Mouse (Mus musculus): Measurements from ENCODE around the gene Olfr303.
"Not testable (repeated sequence)": the region's sequence is repeated elsewhere in the genome, so short reads cannot be mapped to it uniquely, and the experiment has no call there.

The Olfr303 gene

DNA sequence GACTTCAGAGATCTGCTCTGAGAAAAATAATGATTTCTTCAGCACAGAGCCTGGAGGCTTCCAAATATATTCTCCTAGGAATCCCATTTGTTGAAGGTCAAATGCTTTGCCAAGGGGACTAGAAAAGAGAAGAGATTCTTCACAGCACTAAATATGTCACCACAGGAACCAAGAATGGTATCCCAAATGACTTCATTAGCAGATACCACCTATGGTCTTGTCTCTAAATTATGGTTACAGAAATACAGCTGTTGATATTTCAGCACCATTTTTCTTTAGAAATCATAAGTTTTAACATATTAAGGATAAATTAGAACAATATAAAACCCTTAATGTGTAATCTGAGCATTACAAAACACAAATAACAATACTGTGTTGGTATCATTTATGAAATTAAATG is at the start of gene Olfr303:
Gene Olfr303 (minus strand): TSS at position 101 of the 400 bp plus-strand sequence.
- no peak for DNase-seq (ENCODE audit: low read depth, low spot score)

DNA sequence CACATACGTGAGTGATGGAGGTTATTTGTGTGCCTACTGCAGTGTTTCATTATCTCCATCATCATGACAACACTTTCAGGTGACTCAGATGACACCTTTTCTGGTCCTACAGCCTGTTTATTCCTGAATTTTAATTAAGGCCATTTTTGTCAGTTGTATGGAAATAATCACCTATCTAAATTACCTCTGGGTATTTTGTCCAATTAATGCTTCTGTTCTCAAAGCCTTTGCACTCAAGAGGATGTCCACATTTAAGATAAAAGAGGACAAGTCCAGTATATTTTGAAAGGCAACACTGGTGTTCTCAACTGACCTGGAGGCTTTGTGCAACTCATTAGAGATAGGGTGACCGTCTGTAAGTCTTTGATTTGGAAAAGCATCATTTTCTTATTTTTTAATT is 6.0 kb upstream of the Olfr303 start, which contains the start of gene Olfr301:
Gene Olfr301 (plus strand): TSS at position 301 of the 400 bp plus-strand sequence.
- DNase-seq (ENCODE audit: low read depth, low spot score): no peak

DNA sequence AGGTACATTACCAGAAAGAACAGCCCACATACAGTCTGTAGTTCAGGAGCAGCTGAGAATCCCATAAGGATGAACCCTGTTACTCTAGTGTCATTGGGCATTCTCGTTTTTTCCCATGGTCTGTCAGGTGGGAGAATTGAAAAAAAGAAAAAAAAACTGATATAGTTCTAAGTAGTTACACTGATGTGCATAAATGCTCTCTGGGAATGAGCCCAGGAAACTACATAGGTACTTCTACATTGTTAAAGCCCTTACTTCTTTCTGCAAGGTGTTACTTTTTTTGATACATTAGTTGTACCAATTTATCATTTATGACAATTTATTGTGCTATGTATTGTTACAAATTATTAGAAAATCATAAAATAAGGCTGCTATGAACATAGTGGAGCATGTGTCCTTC is 11.0 kb downstream of the Olfr303 start, which contains the start of gene Olfr304:
Gene Olfr304 (minus strand): TSS at position 101 of the 400 bp plus-strand sequence.
- DNase-seq (ENCODE audit: low read depth, low spot score): no peak

DNA sequence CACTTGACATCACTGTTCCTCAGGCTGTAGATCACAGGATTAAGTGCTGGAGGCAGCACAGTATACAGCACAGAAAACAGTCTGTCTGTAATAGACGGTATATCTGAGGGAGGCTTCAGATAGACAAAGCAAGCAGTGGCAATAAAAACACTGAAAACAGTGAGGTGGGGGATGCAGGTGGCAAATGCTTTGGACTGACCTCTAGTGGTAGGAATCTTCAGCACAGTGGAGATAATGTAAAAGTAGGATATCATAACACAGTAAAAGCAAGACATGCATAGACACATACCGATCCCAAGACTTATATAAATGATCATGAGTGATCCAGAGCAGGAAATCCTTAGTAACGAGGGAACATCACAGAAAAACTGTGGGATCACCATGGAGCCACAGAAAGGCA is 11.8 kb downstream of the Olfr303 start:
- no peak for DNase-seq (ENCODE audit: low read depth, low spot score)

DNA sequence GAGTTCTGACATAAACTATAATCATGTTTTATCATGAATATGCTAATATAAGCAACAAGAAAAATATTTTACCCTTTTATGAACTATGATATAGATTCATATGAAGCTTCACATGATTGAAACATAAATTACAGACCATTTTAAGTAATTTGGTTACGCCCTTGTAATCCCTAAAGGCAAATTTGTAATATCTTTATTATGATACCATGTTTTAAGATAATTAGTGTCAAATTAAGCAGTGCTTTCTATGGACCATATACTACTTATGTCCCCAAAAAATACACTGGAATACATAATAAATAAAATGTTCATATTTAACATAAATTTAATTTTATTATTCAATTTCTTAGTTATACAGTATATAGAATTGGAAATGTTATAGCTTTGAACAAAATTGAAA is 30.8 kb downstream of the Olfr303 start, which contains the start of gene Olfr305:
Gene Olfr305 (minus strand): TSS at position 101 of the 400 bp plus-strand sequence.
- no peak for DNase-seq (ENCODE audit: low read depth, low spot score)

DNA sequence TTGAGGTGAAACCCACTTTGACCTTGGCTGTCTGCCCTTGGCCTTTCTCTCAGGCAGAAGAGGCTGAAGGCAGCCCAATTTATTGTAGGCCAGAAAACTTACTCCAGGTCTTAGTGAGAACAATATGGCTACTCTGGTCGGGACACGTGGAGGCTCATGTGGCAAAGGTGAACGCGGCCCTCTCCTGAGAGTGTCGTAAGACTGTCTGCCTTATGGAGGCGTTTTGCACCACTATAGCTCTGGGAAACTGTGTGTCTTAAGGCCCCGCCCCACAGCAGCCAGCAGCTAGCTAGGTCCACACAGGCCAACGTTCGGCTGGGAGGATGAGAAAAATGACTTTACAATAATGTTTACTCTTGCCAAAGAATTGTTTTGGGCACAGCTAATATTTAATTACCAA is 51.3 kb downstream of the Olfr303 start:
- not testable (repeated sequence) for DNase-seq (ENCODE audit: low read depth, low spot score)

DNA sequence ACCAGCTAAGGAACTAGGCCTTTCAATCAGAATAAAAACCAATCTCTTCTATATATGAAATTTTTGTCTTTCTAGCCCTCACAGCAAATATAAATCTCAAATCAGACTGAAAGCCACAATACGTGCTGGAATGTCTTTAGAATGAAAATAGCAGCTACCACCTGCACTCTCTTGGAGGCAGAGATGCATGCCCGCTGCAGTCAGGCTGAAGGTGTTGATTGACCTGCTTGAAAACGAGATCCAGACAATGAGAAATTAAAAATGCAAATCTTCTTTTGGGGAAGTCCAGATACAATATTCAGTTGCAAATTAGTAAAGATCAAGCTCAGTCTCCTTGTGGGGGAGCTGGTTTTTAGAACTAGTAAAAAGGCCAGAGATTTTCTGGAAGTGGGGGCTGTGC is 53.3 kb downstream of the Olfr303 start:
- no peak for DNase-seq (ENCODE audit: low read depth, low spot score)

DNA sequence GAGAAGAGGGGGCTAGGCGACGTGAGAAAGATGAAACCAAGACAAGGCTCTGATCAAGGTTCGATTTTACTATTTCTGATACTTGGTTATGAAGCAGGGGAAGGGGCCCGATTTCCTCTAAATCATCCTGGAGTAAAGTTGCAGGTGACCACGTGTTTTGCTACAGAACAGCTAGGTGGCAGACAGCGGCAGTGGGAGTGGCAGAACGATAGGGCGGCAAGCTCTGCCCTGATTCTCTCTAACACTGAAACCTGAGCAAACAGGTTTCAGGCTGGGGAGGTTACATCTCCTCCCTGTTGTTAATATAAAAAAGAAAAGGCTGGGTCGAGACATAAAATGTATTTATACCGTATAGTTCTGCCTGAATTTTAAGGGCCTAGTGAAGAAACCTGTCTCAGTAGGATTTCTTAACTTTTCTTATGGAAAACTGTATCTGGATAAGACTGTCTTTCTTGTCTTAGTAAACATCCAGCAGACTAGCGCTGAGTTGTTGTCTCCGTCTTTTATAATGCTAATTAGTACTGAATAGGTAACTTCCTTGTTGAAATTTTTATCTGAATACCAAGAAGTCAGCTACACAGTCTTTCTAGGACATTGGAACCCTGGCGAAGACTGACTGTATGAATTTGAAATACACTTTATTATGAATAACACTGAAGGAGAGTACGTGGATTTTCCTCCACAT is 54.6 kb downstream of the Olfr303 start:
- no peak for DNase-seq (ENCODE audit: low read depth, low spot score)

All from brain, embryonic 18.5 days (tissue).